Mouse (Mus musculus) bone marrow macrophage, adult 2 months (primary cell): ENCODE measurements at regions not wholly inside any gene's neighbourhood (a gene's known extent, or its start where the extent isn't known, plus 50 kb on each side); places are given as distances from the start of the nearest gene placed in this dataset.

Experiments
- H3K27ac ChIP-seq: 2 replicates; pipeline ENCODE4 v1.5.1; 2012; ENCODE audit warnings: low read depth, low read length; ENCODE audit not compliant: insufficient read depth
- H3K4me1 ChIP-seq: 2 replicates; pipeline ENCODE4 v1.6.1; 2012; ENCODE audit warnings: low read length; ENCODE audit not compliant: control insufficient read depth, insufficient read depth
- H3K4me3 ChIP-seq: 2 replicates; pipeline ENCODE4 v1.5.1; 2012; ENCODE audit warnings: mild to moderate bottlenecking, low read length, moderate library complexity; ENCODE audit not compliant: insufficient read depth
- CTCF ChIP-seq: IDR thresholded peaks from 2 replicates; pipeline ENCODE4 v1.5.1; 2012; ENCODE audit warnings: low read depth, mild to moderate bottlenecking, low read length, moderate library complexity
- POLR2A ChIP-seq: IDR thresholded peaks from 2 replicates; pipeline ENCODE4 v1.6.1; 2012; ENCODE audit warnings: mild to moderate bottlenecking, low read depth, low read length, borderline replicate concordance

- H3K4me1 ChIP-seq, result no peaks in the 10 kb centered on the region
- no peak overlapping the region for H3K27ac ChIP-seq
- no peak for TF ChIP-seq POLR2A
- TF ChIP-seq CTCF, result no peak
- H3K4me3 ChIP-seq, result no peak overlapping the region
Measured at GRCm38 (mm10) chr5:74885958-74886357, 158.6 kb downstream of the Chic2 start.

- Histone ChIP-seq H3K4me3 (no peak overlapping the region), H3K4me1 (no peaks in the 10 kb centered on the region), H3K27ac (no peak overlapping the region)
- no peak for TF ChIP-seq POLR2A
- no peak for TF ChIP-seq CTCF
Measured at GRCm38 (mm10) chr5:74882563-74882962, 162.0 kb downstream of the Chic2 start.

DNA sequence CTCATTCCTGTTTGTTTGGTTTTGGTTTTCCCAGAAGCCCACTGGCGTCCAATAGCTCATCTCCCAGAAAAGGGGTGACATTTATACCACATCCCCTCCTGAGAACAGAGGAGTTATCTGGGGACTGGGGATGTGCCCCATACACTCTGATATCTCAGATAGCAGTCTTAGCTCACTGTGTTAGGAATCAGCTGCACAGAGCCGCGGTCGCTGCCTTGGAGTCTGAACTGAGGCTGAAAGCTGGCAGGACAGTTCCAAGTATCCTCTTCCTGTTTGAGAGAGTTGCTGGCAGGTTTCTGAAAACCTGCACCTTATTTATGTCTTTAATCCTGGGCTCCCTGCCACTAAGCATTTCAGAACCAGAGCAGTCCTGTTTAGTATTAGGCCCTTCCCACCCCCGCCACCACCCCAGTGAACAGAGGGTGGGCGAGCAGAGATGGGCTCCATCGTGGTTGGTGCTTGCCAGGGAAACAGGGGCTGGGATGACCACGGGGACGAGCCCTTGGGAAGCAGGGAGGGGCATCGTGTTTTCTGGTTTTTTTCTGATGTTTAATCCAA, 163.8 kb downstream of the Chic2 start:
- TF ChIP-seq POLR2A (no peak), CTCF (no peak)
- H3K4me1 ChIP-seq, result no peaks in the 10 kb centered on the region
- no peak overlapping the region for H3K4me3 ChIP-seq
- H3K27ac ChIP-seq, result no peak overlapping the region

- Histone ChIP-seq H3K4me1 (no peaks in the 10 kb centered on the region), H3K27ac (no peak overlapping the region), H3K4me3 (no peak overlapping the region)
- TF ChIP-seq CTCF (no peak), POLR2A (no peak)
Measured at GRCm38 (mm10) chr5:74880048-74880437, 164.5 kb downstream of the Chic2 start.

DNA sequence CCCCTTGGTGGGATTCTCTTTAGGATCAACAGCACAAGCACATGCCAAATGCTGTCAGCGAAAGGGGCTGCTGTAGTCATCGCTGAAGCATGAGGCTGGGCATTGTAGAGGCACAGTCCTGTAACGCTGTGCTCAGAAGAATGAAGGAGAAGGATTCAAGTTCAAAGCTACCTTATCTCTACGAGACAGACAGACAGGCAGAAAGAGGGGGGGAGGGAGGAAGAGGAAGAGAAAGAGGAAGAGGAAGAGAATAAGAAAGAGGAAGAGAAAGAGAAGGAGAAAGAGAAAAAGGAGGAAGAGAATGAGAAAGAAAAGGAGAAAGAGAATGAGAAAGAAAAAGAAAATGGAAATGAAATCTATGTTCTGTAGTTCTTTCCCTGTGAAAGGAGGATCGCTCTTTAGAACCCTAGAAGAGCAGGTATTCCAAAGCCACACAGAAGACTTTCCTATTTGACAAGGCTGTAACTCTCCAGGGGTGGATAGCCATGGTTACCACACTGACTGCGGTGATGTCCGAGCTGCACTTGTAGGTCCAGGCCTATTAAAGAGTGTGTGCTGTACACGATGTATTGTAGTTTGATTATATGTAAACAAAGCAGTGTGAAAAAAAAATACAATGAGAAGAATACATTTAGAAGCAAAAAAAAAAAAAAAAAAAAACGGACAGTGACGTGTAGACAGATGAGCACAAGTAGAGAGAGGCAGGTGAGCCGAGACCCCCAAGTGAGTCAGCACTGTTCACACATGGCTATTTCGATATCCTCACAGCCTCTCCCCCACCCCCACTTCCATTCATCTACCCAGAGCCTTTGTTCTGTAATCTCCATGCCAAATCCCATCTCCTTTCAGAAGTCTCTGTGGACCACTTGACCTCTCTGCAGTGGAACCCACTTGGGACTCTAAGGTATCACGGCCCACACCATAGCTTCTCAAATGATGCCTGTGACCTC, 165.2 kb downstream of the Chic2 start:
- no peak for TF ChIP-seq CTCF
- TF ChIP-seq POLR2A, result no peak
- Histone ChIP-seq H3K27ac (no peak overlapping the region), H3K4me1 (no peaks in the 10 kb centered on the region), H3K4me3 (no peak overlapping the region)

- Histone ChIP-seq H3K4me3 (no peak overlapping the region), H3K4me1 (no peaks in the 10 kb centered on the region), H3K27ac (no peak overlapping the region)
- no peak for TF ChIP-seq CTCF
- TF ChIP-seq POLR2A, result no peak
Measured at GRCm38 (mm10) chr5:74877595-74877994, 167.0 kb downstream of the Chic2 start.

- TF ChIP-seq CTCF, result no peak
- no peak for TF ChIP-seq POLR2A
Measured at GRCm38 (mm10) chr5:74877185-74877584, 167.4 kb downstream of the Chic2 start.

DNA sequence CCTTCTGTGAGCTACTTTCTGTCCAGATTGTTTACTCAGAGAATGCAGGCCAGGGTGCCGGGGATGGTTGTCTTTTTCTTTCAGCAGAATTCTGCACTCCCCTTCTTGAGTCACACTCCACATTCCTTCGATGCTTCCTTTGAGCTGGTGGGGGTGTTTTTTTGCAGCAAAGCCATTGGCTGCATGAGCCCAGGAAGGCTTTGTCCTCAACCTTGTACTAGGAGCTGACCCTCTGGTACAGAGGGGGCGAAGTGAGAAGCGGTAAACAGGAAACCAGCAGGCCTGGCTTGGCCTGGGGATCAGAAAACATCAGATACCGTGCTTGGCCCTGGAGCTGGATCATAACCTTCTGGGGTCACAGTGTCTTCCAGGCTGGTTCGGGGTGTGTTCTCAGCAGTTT, 169.9 kb downstream of the Chic2 start:
- H3K27ac ChIP-seq, result no peak overlapping the region

More at GRCm38 (mm10) chr5:74877185-74877584, 167.4 kb downstream of the Chic2 start:
- H3K4me3 ChIP-seq, result no peak overlapping the region
- H3K27ac ChIP-seq, result no peak overlapping the region
- no peaks in the 10 kb centered on the region for H3K4me1 ChIP-seq

DNA sequence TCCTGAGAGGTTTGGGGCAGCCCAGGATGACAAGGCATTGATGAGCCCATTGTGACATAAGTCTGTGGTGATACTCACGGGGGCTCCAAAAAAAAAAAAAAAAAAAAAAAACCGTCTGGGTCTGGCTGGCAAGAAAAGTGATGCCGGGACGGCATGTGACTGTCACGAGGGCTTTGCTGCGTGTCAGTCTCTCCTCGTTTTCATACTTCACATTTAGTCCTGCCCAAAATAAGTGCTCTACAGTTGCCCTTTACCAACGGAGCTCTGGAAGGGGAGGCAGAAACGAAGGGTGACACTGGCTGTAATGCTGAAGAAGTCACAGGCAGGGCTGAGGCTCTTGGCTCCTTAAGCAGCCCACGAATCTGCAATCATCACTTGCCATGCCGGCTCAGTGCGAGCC, 167.9 kb upstream of the Lnx1 start:
- H3K4me1 ChIP-seq, result no peaks in the 10 kb centered on the region
- TF ChIP-seq CTCF (no peak), POLR2A (no peak)
- H3K4me3 ChIP-seq, result no peak overlapping the region
- no peak overlapping the region for H3K27ac ChIP-seq

More for the DNA sequence above, 169.9 kb downstream of the Chic2 start:
- TF ChIP-seq CTCF (no peak), POLR2A (no peak)
- H3K4me1 ChIP-seq, result no peaks in the 10 kb centered on the region
- no peak overlapping the region for H3K4me3 ChIP-seq
